Mouse (Mus musculus): ENCODE results near the gene Mrrf.

DNA sequence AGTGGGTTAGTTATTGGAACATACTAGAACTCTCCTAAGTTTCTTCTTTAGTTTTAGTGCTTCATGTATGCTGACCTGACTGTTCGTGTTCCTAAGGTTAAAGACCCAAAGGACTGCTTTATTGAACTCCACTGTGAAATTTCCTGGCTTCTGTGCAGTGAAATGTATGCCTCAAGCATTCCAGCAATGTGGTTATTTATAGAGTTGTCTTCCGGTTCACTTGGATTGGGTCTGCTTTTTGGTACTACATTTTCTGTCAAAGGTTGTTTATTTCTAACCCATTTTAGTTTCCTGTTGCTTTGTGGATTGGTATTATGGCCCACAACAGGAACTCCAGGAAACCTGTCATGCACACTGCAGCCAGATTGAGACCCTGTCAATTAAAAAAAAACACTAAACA is 2.9 kb downstream of the Mrrf start:
- no peak for TF ChIP-seq CTCF (IDR thresholded peaks at IDR 0.05)
- no peak for TF ChIP-seq POLR2A (IDR thresholded peaks at IDR 0.05; ENCODE audit: insufficient read depth, low read depth, low read length)
